Comparison of ENCODE assay signal across 17 mouse cellular contexts in genomic region chr13:45319646-45320045, GRCm38 (mm10).
A peak's percentile ranks its signal among the peaks of the same experiment; 100 is the strongest.
DNase-seq lines count a peak whose midpoint lies in the region.
"Had no signal": no experiment of that assay in that cellular context is flagged by ENCODE, and none has a peak within 500 bp of the region (broad histone marks: within the 10 kb centered on the region; RNA-seq: fewer than 3 reads in every experiment).

No protein-coding gene starts in this region.

- peak; percentile 37 for DNase-seq in heart, adult 11 months
- DNase-seq in heart, postnatal 14 days, result no peak
- DNase-seq in ES-CJ7 (ENCODE audit: low read depth, low spot score) (peak; percentile 65), R1 (ENCODE audit: low read depth, low spot score) (peak; percentile 80)
- DNase-seq in ovary, postnatal 36 days (ENCODE audit: low spot score), result no peak
- no peak for DNase-seq in heart, postnatal 4 days
- no peak for DNase-seq in Muller cell, postnatal 12 days (ENCODE audit: inconsistent ontology term)
- DNase-seq: adrenal gland, adult 2 months; adrenal gland, postnatal 10 days; adrenal gland, postnatal 36 days; B cell, adult 2 months; cerebellum, adult 11-12 months; cerebellum, adult 2 months; cerebellum, adult 9-10 months; cerebellum, postnatal 10 days; cerebellum, postnatal 25 days; forebrain, postnatal 0 days had no signal

- intact Hi-C loops in heart, postnatal 14 days (cut with DNase I), result no loop called here

Comparison
In these comparisons a context has a peak if more than half of its experiments do, and no peak if none do; other contexts are left out.
1. DNase-seq: peak in heart, adult 11 months (single experiment), ES-CJ7 (single experiment) and R1 (single experiment); none in heart, postnatal 14 days (0 of 2), ovary, postnatal 36 days (single experiment), heart, postnatal 4 days (single experiment) and Muller cell, postnatal 12 days (single experiment).